43 mouse cellular contexts compared by ENCODE assay signal in genomic region chr11:109406431-109406830, GRCm38 (mm10). TPM values are rescaled to one million over a fixed set of nuclear protein-coding genes. Genes with fewer than 3 reads are reported as not detected.
"Had no signal": no experiment of that assay in that cellular context is flagged by ENCODE, and none has a peak within 500 bp of the region (broad histone marks: within the 10 kb centered on the region; RNA-seq: fewer than 3 reads in every experiment).

No protein-coding gene starts in this region.

- H3K27me3 ChIP-seq: limb, embryonic 12.5 days; limb, embryonic 13.5 days; limb, embryonic 15.5 days; liver, embryonic 12.5 days; liver, embryonic 13.5 days; liver, embryonic 15.5 days; lung, embryonic 15.5 days; midbrain, embryonic 12.5 days; midbrain, embryonic 13.5 days; midbrain, embryonic 15.5 days had no signal

- H3K4me2 ChIP-seq: limb, embryonic 12.5 days; limb, embryonic 13.5 days; limb, embryonic 15.5 days; liver, embryonic 11.5 days; liver, embryonic 12.5 days; liver, embryonic 13.5 days; liver, embryonic 15.5 days; lung, embryonic 14.5 days; lung, embryonic 15.5 days; midbrain, embryonic 11.5 days; midbrain, embryonic 12.5 days; midbrain, embryonic 13.5 days; midbrain, embryonic 15.5 days had no signal

- H3K9ac ChIP-seq: limb, embryonic 12.5 days; limb, embryonic 13.5 days; limb, embryonic 15.5 days; liver, embryonic 12.5 days; liver, embryonic 13.5 days; liver, embryonic 14.5 days; liver, embryonic 15.5 days; liver, postnatal 0 days; lung, embryonic 14.5 days; lung, embryonic 15.5 days; midbrain, embryonic 12.5 days; midbrain, embryonic 13.5 days; midbrain, embryonic 15.5 days had no signal

- H3K27ac ChIP-seq: limb, embryonic 10.5 days; limb, embryonic 12.5 days; limb, embryonic 13.5 days; limb, embryonic 15.5 days; liver, embryonic 12.5 days; liver, embryonic 13.5 days; liver, embryonic 14.5 days; liver, embryonic 15.5 days; lung, embryonic 15.5 days; macrophage; midbrain, embryonic 10.5 days; midbrain, embryonic 12.5 days; midbrain, embryonic 13.5 days; midbrain, embryonic 15.5 days had no signal

- H3K4me1 ChIP-seq: limb, embryonic 10.5 days; limb, embryonic 12.5 days; limb, embryonic 13.5 days; limb, embryonic 15.5 days; liver, embryonic 12.5 days; liver, embryonic 13.5 days; liver, embryonic 15.5 days; lung, embryonic 15.5 days; midbrain, embryonic 10.5 days; midbrain, embryonic 12.5 days; midbrain, embryonic 13.5 days; midbrain, embryonic 15.5 days had no signal

- DNase-seq: left cerebral cortex, postnatal 4 days; liver; liver, embryonic 13.5 days; liver, postnatal 0 days; lung, adult 18-20 months; lung, adult 2 months; lung, embryonic 14.5 days; lung, postnatal 10 days; lung, postnatal 14 days; lung, postnatal 36 days; lung, postnatal 4 days; midbrain, embryonic 14.5 days had no signal

- H3K9me3 ChIP-seq: limb, embryonic 10.5 days; limb, embryonic 12.5 days; limb, embryonic 13.5 days; limb, embryonic 15.5 days; liver, embryonic 12.5 days; liver, embryonic 13.5 days; liver, embryonic 15.5 days; lung, embryonic 15.5 days; midbrain, embryonic 10.5 days; midbrain, embryonic 12.5 days; midbrain, embryonic 13.5 days; midbrain, embryonic 15.5 days had no signal

- H3K36me3 ChIP-seq: liver, embryonic 12.5 days; liver, embryonic 13.5 days; liver, embryonic 15.5 days; lung, embryonic 15.5 days; midbrain, embryonic 12.5 days; midbrain, embryonic 13.5 days; midbrain, embryonic 15.5 days had no signal

- H3K4me3 ChIP-seq: limb, embryonic 10.5 days; limb, embryonic 12.5 days; limb, embryonic 13.5 days; limb, embryonic 15.5 days; liver, embryonic 12.5 days; liver, embryonic 13.5 days; liver, embryonic 15.5 days; lung, embryonic 15.5 days; megakaryocyte, embryonic 14.5 days; midbrain, embryonic 10.5 days; midbrain, embryonic 12.5 days; midbrain, embryonic 13.5 days; midbrain, embryonic 15.5 days; myocyte had no signal

RNA-seq across cellular contexts. Expression of gene 9930022D16Rik, which starts 7.3 kb away (rescaled TPM):
- total RNA-seq: left cerebral cortex, adult 8-10 months; left cerebral cortex, postnatal 10 days; left cerebral cortex, postnatal 14 days; left cerebral cortex, postnatal 25 days; left cerebral cortex, postnatal 36 days; left cerebral cortex, postnatal 4 days; liver, adult 2 months; megakaryocyte progenitor cell, adult 5-6 weeks; megakaryocyte, adult 5-6 weeks; midbrain, postnatal 0 days had no signal
- polyA plus RNA-seq: limb, embryonic 10.5 days; limb, embryonic 11.5 days; limb, embryonic 12.5 days; limb, embryonic 13.5 days; limb, embryonic 14.5 days; limb, embryonic 15.5 days; liver, adult 2 months; liver, embryonic 11.5 days; liver, embryonic 12.5 days; liver, embryonic 13.5 days; liver, embryonic 14.5 days; liver, embryonic 15.5 days; liver, embryonic 16.5 days; liver, postnatal 0 days; lung, adult 2 months; lung, embryonic 14.5 days; lung, embryonic 15.5 days; lung, embryonic 16.5 days; midbrain, embryonic 10.5 days; midbrain, embryonic 11.5 days; midbrain, embryonic 12.5 days; midbrain, embryonic 13.5 days; midbrain, embryonic 14.5 days; midbrain, embryonic 15.5 days; midbrain, embryonic 16.5 days; midbrain, postnatal 0 days; myocyte had no signal
